1 mouse cellular context compared by ENCODE assay signal in the genomic region with DNA sequence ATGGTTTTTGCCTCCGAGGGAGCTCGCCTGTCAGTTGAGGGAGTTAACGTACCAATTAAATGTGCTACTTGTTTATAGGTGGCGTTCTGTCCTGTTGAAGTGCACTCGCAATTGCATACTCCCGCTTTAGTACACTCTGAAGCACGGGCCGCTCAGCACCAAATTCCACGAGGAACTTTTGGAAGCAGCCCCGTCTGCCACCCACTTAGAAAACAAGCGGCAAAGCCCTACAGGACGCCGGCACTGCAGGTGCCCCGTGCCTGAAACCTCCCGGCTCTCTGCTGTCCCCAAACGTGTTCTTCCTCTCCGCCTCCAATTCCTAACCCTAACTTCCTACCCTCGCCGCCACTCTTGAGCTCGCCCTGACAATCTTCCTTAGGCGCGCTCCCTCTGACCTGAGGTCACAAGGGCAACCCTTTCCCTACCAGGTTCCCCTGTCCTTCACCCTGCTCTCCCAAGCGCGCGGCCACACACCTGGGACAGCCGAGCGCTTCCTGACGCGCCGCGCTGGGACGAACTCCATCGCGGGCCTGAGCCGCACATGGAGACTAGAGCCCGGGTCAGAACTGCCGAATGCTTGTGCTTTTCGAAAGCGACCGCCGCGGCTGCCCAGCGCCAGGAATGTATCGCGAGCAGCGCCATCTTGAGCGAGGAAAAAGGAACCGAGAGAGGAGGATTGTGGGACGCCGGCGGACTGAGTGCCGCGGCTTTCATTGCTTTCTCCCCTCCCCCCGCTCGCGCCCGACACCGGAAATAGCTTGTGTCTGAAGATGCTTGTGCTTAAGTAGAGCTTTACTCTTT.
TF ChIP-seq lines count a peak whose summit lies in the region.

TSS of gene Abcb7 (minus strand) at position 674 of the 801 bp plus-strand sequence.

TF ChIP-seq in MEL, 35 proteins besides CTCF, POLR2A, EP300 and RAD21 (continued from another document):
- TF ChIP-seq SIN3A (IDR thresholded peaks at IDR 0.05; ENCODE audit: low read length) (peak; percentile 48), GABPA (IDR thresholded peaks at IDR 0.05; ENCODE audit: low read depth, low read length) (no peak), CHD2 (IDR thresholded peaks at IDR 0.05; ENCODE audit: low read length) (peak; percentile 65), TAL1 (IDR thresholded peaks at IDR 0.05; ENCODE audit: low read length) (no peak), POLR2AphosphoS2 (IDR thresholded peaks at IDR 0.05; ENCODE audit: low read length) (peak; percentile 52; the same call in 1 of the 2 replicates), CHD1 (IDR thresholded peaks at IDR 0.05; ENCODE audit: low read depth, low read length) (no peak), ZKSCAN1 (IDR thresholded peaks at IDR 0.05; ENCODE audit: low read depth, low read length) (no peak), ZMIZ1 (IDR thresholded peaks at IDR 0.05; ENCODE audit: low read depth, low read length) (no peak), SMC3 (IDR thresholded peaks at IDR 0.05; ENCODE audit: low read depth, low read length) (no peak), ZNF384 (IDR thresholded peaks at IDR 0.05; ENCODE audit: low read depth, low read length) (no peak), BHLHE40 (IDR thresholded peaks at IDR 0.05; ENCODE audit: borderline replicate concordance, low read depth, low read length) (no peak), USF1 (IDR thresholded peaks at IDR 0.05; ENCODE audit: low read depth, low read length) (no peak), KAT2A (conservative IDR thresholded peaks at IDR 0.05; ENCODE audit: low read depth, low read length) (0 out of 2 replicates have a peak, but pooled peaks have one; percentile 31), NELFE (IDR thresholded peaks at IDR 0.05; ENCODE audit: low read depth, low read length) (peak; percentile 68), MYC (IDR thresholded peaks at IDR 0.05; ENCODE audit: low read depth, low read length) (peak; percentile 47; the same call in 1 of the 2 replicates)
